ENCODE assay signal across 16 mouse cellular contexts in genomic region chr1:183183565-183183964, GRCm38 (mm10). TPM values are rescaled to one million over a fixed set of nuclear protein-coding genes. Genes with fewer than 3 reads are reported as not detected.
DNase-seq lines count a peak whose midpoint lies in the region; ATAC-seq lines count a peak whose summit lies in the region.
"Had no signal": no experiment of that assay in that cellular context is flagged by ENCODE, and none has a peak within 500 bp of the region (broad histone marks: within the 10 kb centered on the region; RNA-seq: fewer than 3 reads in every experiment).

No protein-coding gene starts in this region.

- H3K36me3 ChIP-seq in hindbrain, embryonic 16.5 days (ENCODE audit: control insufficient read depth, insufficient read depth, low read length), result no peaks in the 10 kb centered on the region
- H3K36me3 ChIP-seq in hindbrain, embryonic 10.5 days, result no peaks in the 10 kb centered on the region
- H3K36me3 ChIP-seq: embryonic facial prominence, embryonic 15.5 days; hindbrain, embryonic 12.5 days had no signal

- peak; percentile 47 to 60 for DNase-seq in frontal cortex, adult 2 months (ENCODE audit: extremely low spot score in 1 of 2, low spot score in 1 of 2)
- no peak for DNase-seq in frontal cortex, postnatal 10 days (ENCODE audit: low spot score in 2 of 2)
- no peak for DNase-seq in hindbrain, embryonic 10.5 days (ENCODE audit: low spot score)
- peak; percentile 29 to 35 for DNase-seq in right cerebral cortex, adult 2 months (ENCODE audit: low spot score in 2 of 2)
- no peak for DNase-seq in right cerebral cortex, postnatal 25 days
- no peak for DNase-seq in natural killer cell, adult 2 months (ENCODE audit: low spot score in 2 of 2)
- DNase-seq: cerebellum, adult 11-12 months; cerebellum, postnatal 36 days; kidney, postnatal 10 days; lung, postnatal 10 days had no signal

- H3K4me2 ChIP-seq in hindbrain, embryonic 16.5 days (ENCODE audit: low read length), result no peak overlapping the region
- H3K4me2 ChIP-seq: embryonic facial prominence, embryonic 15.5 days; hindbrain, embryonic 12.5 days had no signal

- H3K4me1 ChIP-seq in hindbrain, embryonic 16.5 days (ENCODE audit: control insufficient read depth, insufficient read depth, low read depth, low read length), result peaks cover 8% of the 10 kb centered on the region
- H3K4me1 ChIP-seq in hindbrain, embryonic 10.5 days (replicated peaks), result peaks cover 32% of the 10 kb centered on the region

- H3K9ac ChIP-seq in hindbrain, embryonic 16.5 days (ENCODE audit: low read depth, low read length), result no peak overlapping the region
- H3K9ac ChIP-seq: embryonic facial prominence, embryonic 15.5 days; hindbrain, embryonic 12.5 days; liver, embryonic 14.5 days had no signal

- H3K4me3 ChIP-seq in hindbrain, embryonic 16.5 days (ENCODE audit: low read length), result no peak overlapping the region
- no peak overlapping the region for H3K4me3 ChIP-seq in hindbrain, embryonic 10.5 days
- H3K4me3 ChIP-seq: embryonic facial prominence, embryonic 15.5 days; hindbrain, embryonic 12.5 days; megakaryocyte, embryonic 14.5 days had no signal

- ATAC-seq in hindbrain, embryonic 16.5 days, result 0 out of 2 replicates have a peak, but pooled peaks have one; percentile 45
- ATAC-seq: intestine, postnatal 0 days had no signal

- WGBS in hindbrain, embryonic 16.5 days, result 73% methylated on average over 5 of the region's 5 CpGs
- 78% methylated on average over 5 of the region's 5 CpGs for WGBS in hindbrain, embryonic 10.5 days

- H3K9me3 ChIP-seq in hindbrain, embryonic 16.5 days (ENCODE audit: control insufficient read depth, low read length), result no peaks in the 10 kb centered on the region
- no peaks in the 10 kb centered on the region for H3K9me3 ChIP-seq in hindbrain, embryonic 10.5 days
- H3K9me3 ChIP-seq: embryonic facial prominence, embryonic 15.5 days; hindbrain, embryonic 12.5 days; megakaryocyte, embryonic 14.5 days had no signal

- no peak overlapping the region for H3K27ac ChIP-seq in hindbrain, embryonic 16.5 days (ENCODE audit: low read depth, low read length)
- H3K27ac ChIP-seq in hindbrain, embryonic 10.5 days, result no peak overlapping the region
- H3K27ac ChIP-seq: embryonic facial prominence, embryonic 15.5 days; liver, embryonic 14.5 days had no signal

- H3K27me3 ChIP-seq in hindbrain, embryonic 16.5 days (replicated peaks; ENCODE audit: control insufficient read depth, insufficient read depth, low read length), result no peaks in the 10 kb centered on the region
- no peaks in the 10 kb centered on the region for H3K27me3 ChIP-seq in hindbrain, embryonic 10.5 days (ENCODE audit: insufficient read depth, poor library complexity, severe bottlenecking)
- H3K27me3 ChIP-seq: embryonic facial prominence, embryonic 15.5 days; hindbrain, embryonic 12.5 days; megakaryocyte, embryonic 14.5 days had no signal

RNA-seq across cellular contexts. Expression of gene Disp1, which starts 37.8 kb away (rescaled TPM):
- 7.2 and 7.8 TPM in 2 replicates for polyA plus RNA-seq in frontal cortex, adult 2 months (2012; rRNA removed)
- polyA plus RNA-seq in hindbrain, embryonic 16.5 days (2015; fragmentation: Nextera tagmentation; extraction: Ambion mirVana), result 7.5 and 8.1 TPM in 2 replicates
- polyA plus RNA-seq in hindbrain, embryonic 10.5 days (2016; fragmentation: Nextera tagmentation; extraction: Ambion mirVana), result 12.5 and 13.0 TPM in 2 replicates

Comparison
In these comparisons a context has a peak if more than half of its experiments do, and no peak if none do; other contexts are left out.
1. DNase-seq: peak in frontal cortex, adult 2 months (2 of 2) and right cerebral cortex, adult 2 months (2 of 2); none in frontal cortex, postnatal 10 days (0 of 2), hindbrain, embryonic 10.5 days (single experiment), right cerebral cortex, postnatal 25 days (single experiment) and natural killer cell, adult 2 months (0 of 2).